Mouse (Mus musculus) mouse embryonic stem cell (cell line): Measurements from ENCODE around the gene A730049H05Rik.

Experiments
- in situ Hi-C, 2 experiments: fragments of 300-500 bp; cut with MboI; formaldehyde crosslinking; loops; 1 replicate in 1 of 2; 3 replicates in 1 of 2; pipeline ENCODE4 v1.14.3; 2019 to 2020; ENCODE audit warnings: low sequenced_read_pairs in 2 of 2, low pct_unique_long_range_greater_than_20kb in 1 of 2, mixed read lengths in 1 of 2; ENCODE audit not compliant: unreplicated experiment in 1 of 2

A730049H05Rik gene

GRCm38 (mm10) chr6:92816311-92816751, at the start of gene A730049H05Rik:
A730049H05Rik (plus strand) TSS chr6:92816478.
- in situ Hi-C loops = no loop called here

- in situ Hi-C loops = loop anchor here in 1 of 2 experiments (25.0 kb wide), 2 partner anchors 311 to 961 kb away; no protein-coding TSS in a partner anchor
Measured at GRCm38 (mm10) chr6:92776356-92776755, 39.9 kb upstream of the A730049H05Rik start.

GRCm38 (mm10) chr6:92779140-92779934, 36.9 kb upstream of the A730049H05Rik start:
- in situ Hi-C loops = loop anchor here in 1 of 2 experiments (25.0 kb wide), 2 partner anchors 308 to 958 kb away; no protein-coding TSS in a partner anchor

- in situ Hi-C loops = loop anchor here (10.0 to 25.0 kb wide), 3 partner anchors 165 to 957 kb away; partner anchors contain the start of gene Adamts9 (in 1 of the 2)
Measured at GRCm38 (mm10) chr6:92779935-92780205, 36.4 kb upstream of the A730049H05Rik start.

GRCm38 (mm10) chr6:92781446-92781845, 34.8 kb upstream of the A730049H05Rik start:
- in situ Hi-C loops = loop anchor here (10.0 to 25.0 kb wide), 3 partner anchors 163 to 956 kb away; partner anchors contain the start of gene Adamts9 (in 1 of the 2)

GRCm38 (mm10) chr6:92784782-92785181, 31.5 kb upstream of the A730049H05Rik start:
- in situ Hi-C loops = loop anchor here (10.0 to 25.0 kb wide), 3 partner anchors 160 to 953 kb away; partner anchors contain the start of gene Adamts9 (in 1 of the 2)

GRCm38 (mm10) chr6:92786701-92787375, 29.4 kb upstream of the A730049H05Rik start:
- in situ Hi-C loops = loop anchor here (10.0 to 25.0 kb wide), 3 partner anchors 158 to 950 kb away; partner anchors contain the start of gene Adamts9 (in 1 of the 2)

GRCm38 (mm10) chr6:92787376-92787712, 28.9 kb upstream of the A730049H05Rik start:
- in situ Hi-C loops = loop anchor here (10.0 to 25.0 kb wide), 3 partner anchors 157 to 950 kb away; partner anchors contain the start of gene Adamts9 (in 1 of the 2)

- in situ Hi-C loops = loop anchor here in 1 of 2 experiments (25.0 kb wide), 2 partner anchors 293 to 943 kb away; no protein-coding TSS in a partner anchor
Measured at GRCm38 (mm10) chr6:92793804-92794203, 22.5 kb upstream of the A730049H05Rik start.

GRCm38 (mm10) chr6:92801462-92801861, 14.8 kb upstream of the A730049H05Rik start:
- in situ Hi-C loops = no loop called here

- in situ Hi-C loops = no loop called here
Measured at GRCm38 (mm10) chr6:92802421-92802820, 13.9 kb upstream of the A730049H05Rik start.

- in situ Hi-C loops = no loop called here
Measured at GRCm38 (mm10) chr6:92803213-92803612, 13.1 kb upstream of the A730049H05Rik start.

- in situ Hi-C loops = no loop called here
Measured at GRCm38 (mm10) chr6:92804254-92804971, 11.9 kb upstream of the A730049H05Rik start.

GRCm38 (mm10) chr6:92809818-92810217, 6.5 kb upstream of the A730049H05Rik start:
- in situ Hi-C loops = no loop called here

GRCm38 (mm10) chr6:92810628-92811027, 5.7 kb upstream of the A730049H05Rik start:
- in situ Hi-C loops = no loop called here

GRCm38 (mm10) chr6:92811566-92811965, 4.7 kb upstream of the A730049H05Rik start:
- in situ Hi-C loops = no loop called here

- in situ Hi-C loops = no loop called here
Measured at GRCm38 (mm10) chr6:92812702-92813370, 3.4 kb upstream of the A730049H05Rik start.

GRCm38 (mm10) chr6:92817661-92818060, 1.4 kb downstream of the A730049H05Rik start:
- in situ Hi-C loops = no loop called here
